Mouse (Mus musculus) kidney, embryonic 14.5 days (tissue): ENCODE measurements around the gene Pms2. TPM values are rescaled to one million over a fixed set of nuclear protein-coding genes. Genes with fewer than 3 reads are reported as not detected.

ENCODE experiments used
- ATAC-seq: fragments of 200-750 bp; cut with Nextera tagmentation; 2 replicates; pipeline ENCODE4 v1.8.0; 2017; ENCODE audit warnings: moderate number of reproducible peaks, mild to moderate bottlenecking, moderate TSS enrichment, moderate library complexity; ENCODE audit not compliant: low FRiP score, low TSS enrichment
- H3K27ac ChIP-seq: fragments of 300-500 bp; sonication (generic); 2 replicates; pipeline ENCODE4 v1.5.1; 2014; ENCODE audit warnings: low read depth, mild to moderate bottlenecking, low read length, moderate library complexity, mixed read lengths
- H3K27me3 ChIP-seq: fragments of 300-500 bp; sonication (generic); 2 replicates; pipeline ENCODE4 v1.6.1; 2014; ENCODE audit warnings: mild to moderate bottlenecking, low read length; ENCODE audit not compliant: control insufficient read depth, insufficient read depth
- H3K36me3 ChIP-seq: fragments of 300-500 bp; sonication (generic); 2 replicates; pipeline ENCODE4 v1.6.1; 2014; ENCODE audit warnings: low read length, mixed read lengths; ENCODE audit not compliant: control insufficient read depth, insufficient read depth
- H3K4me1 ChIP-seq: fragments of 300-500 bp; sonication (generic); 2 replicates; pipeline ENCODE4 v1.6.1; 2014; ENCODE audit warnings: low read length, mixed read lengths; ENCODE audit not compliant: control insufficient read depth, insufficient read depth
- H3K4me2 ChIP-seq: fragments of 300-500 bp; sonication (generic); replicated peaks from 2 replicates; pipeline ENCODE4 v1.6.1; 2014; ENCODE audit warnings: low read depth, mild to moderate bottlenecking, low read length
- H3K4me3 ChIP-seq: fragments of 300-500 bp; sonication (generic); 2 replicates; pipeline ENCODE4 v1.5.1; 2014; ENCODE audit warnings: mild to moderate bottlenecking, low read length
- H3K9ac ChIP-seq: fragments of 300-500 bp; sonication (generic); 2 replicates; pipeline ENCODE4 v1.6.1; 2014; ENCODE audit warnings: low read depth, mild to moderate bottlenecking, low read length, moderate library complexity
- H3K9me3 ChIP-seq: fragments of 300-500 bp; sonication (generic); 2 replicates; pipeline ENCODE4 v1.6.1; 2016; ENCODE audit warnings: low read length; ENCODE audit not compliant: control insufficient read depth
- WGBS: fragments of 180-500 bp; shearing (Covaris S2); extraction: QIAGEN DNeasy Blood & Tissue Kit; methylation state at CpG from one replicate; pipeline ENCODE4 v1.1.7; 2014; 5-methylcytosine and 5-hydroxymethylcytosine counted together
- polyA plus RNA-seq: library from polyadenylated mRNA; unstranded; fragments of >200 nt; fragmentation: Nextera tagmentation; extraction: Ambion mirVana; gene quantifications from 2 replicates; pipeline ENCODE4 v1.2.1, GENCODE M21; 2014

The Pms2 gene
- polyA plus RNA-seq, 1 experiment from 2014 or later, result 37.5 TPM

- Histone ChIP-seq H3K27ac (no peak overlapping the region), H3K27me3 (no peaks in the 10 kb centered on the region), H3K9ac (no peak overlapping the region), H3K36me3 (peaks cover 64% of the 10 kb centered on the region), H3K9me3 (no peaks in the 10 kb centered on the region), H3K4me2 (no peak overlapping the region), H3K4me3 (no peak overlapping the region), H3K4me1 (no peaks in the 10 kb centered on the region)
- 85% methylated on average over 4 of the region's 4 CpGs for WGBS
- ATAC-seq, result no peak
Measured at GRCm38 (mm10) chr5:143929291-143929690, 19.5 kb downstream of the Pms2 start.

GRCm38 (mm10) chr5:143930656-143931055, 20.9 kb downstream of the Pms2 start:
- Histone ChIP-seq H3K4me3 (no peak overlapping the region), H3K36me3 (peaks cover 52% of the 10 kb centered on the region), H3K4me1 (no peaks in the 10 kb centered on the region), H3K9ac (no peak overlapping the region), H3K27ac (no peak overlapping the region), H3K27me3 (no peaks in the 10 kb centered on the region), H3K4me2 (no peak overlapping the region), H3K9me3 (no peaks in the 10 kb centered on the region)
- 96% methylated on average over 12 of the region's 12 CpGs for WGBS
- ATAC-seq, result no peak

GRCm38 (mm10) chr5:143931863-143932580, 22.3 kb downstream of the Pms2 start:
- no peak for ATAC-seq
- WGBS, result 82% methylated on average over 6 of the region's 6 CpGs

GRCm38 (mm10) chr5:143932831-143933230, 23.1 kb downstream of the Pms2 start, which contains the start of gene Rsph10b:
Gene Rsph10b (plus strand): TSS chr5:143933035.
- Histone ChIP-seq H3K4me2 (no peak within 1 kb of the TSS), H3K9ac (no peak within 1 kb of the TSS), H3K27ac (no peak within 1 kb of the TSS), H3K4me3 (no peak within 1 kb of the TSS), H3K27me3 (no peaks in the 10 kb centered on the region), H3K9me3 (no peaks in the 10 kb centered on the region), H3K4me1 (no peaks in the 10 kb centered on the region), H3K36me3 (peaks cover 41% of the 10 kb centered on the region)
- ATAC-seq, result no peak
- WGBS, result 17% methylated on average over 8 of the region's 8 CpGs

More at GRCm38 (mm10) chr5:143931863-143932580, 22.3 kb downstream of the Pms2 start:
- no peaks in the 10 kb centered on the region for H3K27me3 ChIP-seq
- no peaks in the 10 kb centered on the region for H3K4me1 ChIP-seq
- H3K9me3 ChIP-seq, result no peaks in the 10 kb centered on the region
- H3K27ac ChIP-seq, result no peak overlapping the region
- no peak overlapping the region for H3K4me3 ChIP-seq
- no peak overlapping the region for H3K4me2 ChIP-seq
- peaks cover 41% of the 10 kb centered on the region for H3K36me3 ChIP-seq
- no peak overlapping the region for H3K9ac ChIP-seq

GRCm38 (mm10) chr5:143933414-143933813, 23.6 kb downstream of the Pms2 start:
- no peaks in the 10 kb centered on the region for H3K4me1 ChIP-seq
- H3K36me3 ChIP-seq, result peaks cover 36% of the 10 kb centered on the region
- H3K4me3 ChIP-seq, result no peak overlapping the region
- H3K9me3 ChIP-seq, result no peaks in the 10 kb centered on the region
- H3K27me3 ChIP-seq, result no peaks in the 10 kb centered on the region
- 90% methylated on average over 11 of the region's 11 CpGs for WGBS
- no peak overlapping the region for H3K9ac ChIP-seq
- H3K4me2 ChIP-seq, result no peak overlapping the region
- ATAC-seq, result no peak
- no peak overlapping the region for H3K27ac ChIP-seq

GRCm38 (mm10) chr5:143933875-143934274, 24.1 kb downstream of the Pms2 start:
- H3K4me1 ChIP-seq, result no peaks in the 10 kb centered on the region
- no peaks in the 10 kb centered on the region for H3K27me3 ChIP-seq
- 85% methylated on average over 1 of the region's 1 CpGs for WGBS
- no peak overlapping the region for H3K4me2 ChIP-seq
- ATAC-seq, result no peak
- peaks cover 31% of the 10 kb centered on the region for H3K36me3 ChIP-seq
- no peak overlapping the region for H3K27ac ChIP-seq
- no peaks in the 10 kb centered on the region for H3K9me3 ChIP-seq
- no peak overlapping the region for H3K9ac ChIP-seq
- H3K4me3 ChIP-seq, result no peak overlapping the region

- peaks cover 10% of the 10 kb centered on the region; the same call in 1 of the 2 replicates for H3K36me3 ChIP-seq
- WGBS, result 89% methylated on average over 9 of the region's 9 CpGs
- no peak for ATAC-seq
- H3K4me2 ChIP-seq, result no peak overlapping the region
- H3K4me3 ChIP-seq, result no peak overlapping the region
- no peaks in the 10 kb centered on the region for H3K27me3 ChIP-seq
- H3K27ac ChIP-seq, result no peak overlapping the region
- no peaks in the 10 kb centered on the region for H3K4me1 ChIP-seq
- H3K9ac ChIP-seq, result no peak overlapping the region
- peaks cover 4% of the 10 kb centered on the region; the same call in 1 of the 2 replicates for H3K9me3 ChIP-seq
Measured at GRCm38 (mm10) chr5:143936156-143936555, 26.4 kb downstream of the Pms2 start.

- Histone ChIP-seq H3K4me2 (no peak overlapping the region), H3K4me3 (no peak overlapping the region), H3K36me3 (no peaks in the 10 kb centered on the region), H3K4me1 (no peaks in the 10 kb centered on the region), H3K27ac (no peak overlapping the region), H3K9ac (no peak overlapping the region), H3K27me3 (no peaks in the 10 kb centered on the region), H3K9me3 (peaks cover 4% of the 10 kb centered on the region)
- peak; percentile 24; the same call in 1 of the 2 replicates for ATAC-seq
- 24% methylated on average over 10 of the region's 10 CpGs for WGBS
Measured at GRCm38 (mm10) chr5:143941588-143941987, 31.8 kb downstream of the Pms2 start.

GRCm38 (mm10) chr5:143943231-143944125, 33.7 kb downstream of the Pms2 start:
- H3K27me3 ChIP-seq, result no peaks in the 10 kb centered on the region
- ATAC-seq, result no peak
- H3K9me3 ChIP-seq, result peaks cover 4% of the 10 kb centered on the region
- H3K27ac ChIP-seq, result no peak overlapping the region
- no peak overlapping the region for H3K9ac ChIP-seq
- WGBS, result 88% methylated on average over 14 of the region's 14 CpGs
- H3K4me1 ChIP-seq, result no peaks in the 10 kb centered on the region
- no peaks in the 10 kb centered on the region for H3K36me3 ChIP-seq
- no peak overlapping the region for H3K4me2 ChIP-seq
- no peak overlapping the region for H3K4me3 ChIP-seq
